ENCODE assay signal across 11 mouse cellular contexts in the genomic region with DNA sequence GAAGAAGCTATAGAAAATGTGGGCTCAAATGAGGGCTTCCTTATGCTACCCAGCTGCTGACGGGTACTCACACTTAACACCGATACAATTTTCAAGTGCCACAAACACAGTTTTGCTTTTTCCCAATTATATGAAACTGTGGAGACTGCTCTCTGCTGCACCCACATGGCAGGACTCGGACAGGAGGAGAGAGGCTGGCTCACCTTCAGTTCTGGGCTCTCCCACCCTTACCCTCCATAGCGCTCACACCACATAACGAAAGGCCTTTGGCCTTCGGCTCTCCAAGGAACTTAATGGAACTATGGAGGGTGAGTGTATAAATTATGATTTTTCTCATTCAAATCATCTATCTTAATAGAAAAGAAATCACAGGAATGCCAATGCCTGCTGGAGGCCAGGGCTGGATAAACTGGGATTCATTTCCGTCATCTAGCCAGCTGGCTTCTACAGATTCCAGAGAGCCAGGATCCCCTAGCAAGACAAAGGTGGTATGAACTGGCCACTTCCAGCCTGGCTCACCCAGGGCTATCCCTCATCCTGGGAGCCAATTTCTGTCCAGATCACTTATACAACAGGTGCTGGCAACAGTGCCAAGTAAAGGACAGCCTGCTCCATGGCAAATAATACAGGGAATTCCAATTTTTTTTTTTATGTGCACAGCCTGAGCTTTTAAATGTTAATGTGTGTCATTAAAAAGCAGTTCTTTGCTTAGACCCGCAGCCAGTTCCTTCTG. TPM values are rescaled to one million over a fixed set of nuclear protein-coding genes. Genes with fewer than 3 reads are reported as not detected.
DNase-seq lines count a peak whose midpoint lies in the region; ATAC-seq and TF ChIP-seq lines count a peak whose summit lies in the region.
"Had no signal": no experiment of that assay in that cellular context is flagged by ENCODE, and none has a peak within 500 bp of the region (broad histone marks: within the 10 kb centered on the region; RNA-seq: fewer than 3 reads in every experiment).

No protein-coding gene starts in this region.

- 86% methylated on average over 8 of the region's 8 CpGs for WGBS in intestine, postnatal 0 days
- 82% methylated on average over 8 of the region's 8 CpGs for WGBS in intestine, embryonic 15.5 days
- WGBS in lung, embryonic 14.5 days: 79% methylated on average over 8 of the region's 8 CpGs
- 67% methylated on average over 8 of the region's 8 CpGs for WGBS in forebrain, embryonic 15.5 days

- no peaks in the 10 kb centered on the region for H3K4me1 ChIP-seq in intestine, postnatal 0 days (replicated peaks; ENCODE audit: control insufficient read depth, insufficient read depth, low read length)
- no peaks in the 10 kb centered on the region for H3K4me1 ChIP-seq in intestine, embryonic 15.5 days (replicated peaks)
- H3K4me1 ChIP-seq in lung, embryonic 14.5 days (ENCODE audit: insufficient read depth): no peaks in the 10 kb centered on the region
- peaks cover 11% of the 10 kb centered on the region; the same call in 1 of the 2 replicates for H3K4me1 ChIP-seq in forebrain, embryonic 15.5 days

- no peaks in the 10 kb centered on the region for H3K27me3 ChIP-seq in intestine, postnatal 0 days (replicated peaks; ENCODE audit: control insufficient read depth, insufficient read depth, low read length)
- no peaks in the 10 kb centered on the region for H3K27me3 ChIP-seq in intestine, embryonic 15.5 days (replicated peaks)
- H3K27me3 ChIP-seq in lung, embryonic 14.5 days (ENCODE audit: insufficient read depth, low read length): no peaks in the 10 kb centered on the region
- no peaks in the 10 kb centered on the region for H3K27me3 ChIP-seq in forebrain, embryonic 15.5 days

- H3K27ac ChIP-seq in intestine, postnatal 0 days (ENCODE audit: low read depth, low read length): no peak overlapping the region
- H3K27ac ChIP-seq in intestine, embryonic 15.5 days: no peak overlapping the region
- H3K27ac ChIP-seq in lung, embryonic 14.5 days (ENCODE audit: low read depth): no peak overlapping the region
- H3K27ac ChIP-seq in forebrain, embryonic 15.5 days (replicated peaks): no peak overlapping the region

- H3K9ac ChIP-seq in intestine, postnatal 0 days (ENCODE audit: low read depth, low read length): no peak overlapping the region
- H3K9ac ChIP-seq in intestine, embryonic 15.5 days: no peak overlapping the region
- no peak overlapping the region for H3K9ac ChIP-seq in lung, embryonic 14.5 days
- H3K9ac ChIP-seq in forebrain, embryonic 15.5 days (replicated peaks): no peak overlapping the region

- H3K4me2 ChIP-seq in intestine, postnatal 0 days (replicated peaks; ENCODE audit: low read depth): no peak overlapping the region
- H3K4me2 ChIP-seq in intestine, embryonic 15.5 days (replicated peaks): no peak overlapping the region
- H3K4me2 ChIP-seq in lung, embryonic 14.5 days: no peak overlapping the region
- no peak overlapping the region for H3K4me2 ChIP-seq in forebrain, embryonic 15.5 days (replicated peaks)
- H3K4me2 ChIP-seq: liver, embryonic 11.5 days had no signal

- 0 out of 2 replicates have a peak, but pooled peaks cover 5% of the 10 kb centered on the region for H3K36me3 ChIP-seq in intestine, postnatal 0 days (ENCODE audit: control insufficient read depth, insufficient read depth)
- H3K36me3 ChIP-seq in intestine, embryonic 15.5 days: no peaks in the 10 kb centered on the region
- H3K36me3 ChIP-seq in lung, embryonic 14.5 days (ENCODE audit: insufficient read depth): peaks cover 19% of the 10 kb centered on the region
- no peaks in the 10 kb centered on the region for H3K36me3 ChIP-seq in forebrain, embryonic 15.5 days

- DNase-seq in lung, embryonic 14.5 days: no peak
- no peak for DNase-seq in lung, postnatal 4 days
- DNase-seq in cerebellum, adult 8-10 months: peak; percentile 35
- DNase-seq in thymus, postnatal 0 days (ENCODE audit: low spot score): no peak

- ATAC-seq in intestine, postnatal 0 days: no peak
- no peak for ATAC-seq in intestine, embryonic 15.5 days
- ATAC-seq in lung, embryonic 14.5 days (ENCODE audit: insufficient read depth): no peak
- no peak for ATAC-seq in forebrain, embryonic 15.5 days (replicated peaks)
- ATAC-seq: CD4-positive, CD25-positive, alpha-beta regulatory T cell, adult 4 months; lung, postnatal 0 days had no signal

- TF ChIP-seq CTCF in intestine, postnatal 0 days (IDR thresholded peaks at IDR 0.05; ENCODE audit: low read depth): 0 out of 2 replicates have a peak, but pooled peaks have one; percentile 17
- 0 out of 2 replicates have a peak, but pooled peaks have one; percentile 13 for TF ChIP-seq CTCF in lung, embryonic 14.5 days (IDR thresholded peaks at IDR 0.05; ENCODE audit: low read depth)

- no peak overlapping the region for H3K4me3 ChIP-seq in intestine, postnatal 0 days (ENCODE audit: low read depth, low read length)
- no peak overlapping the region for H3K4me3 ChIP-seq in intestine, embryonic 15.5 days (replicated peaks)
- H3K4me3 ChIP-seq in lung, embryonic 14.5 days (ENCODE audit: low read depth, low read length): no peak overlapping the region
- H3K4me3 ChIP-seq in forebrain, embryonic 15.5 days: no peak overlapping the region
- H3K4me3 ChIP-seq: erythroblast, embryonic 14.5 days had no signal

- no peaks in the 10 kb centered on the region for H3K9me3 ChIP-seq in intestine, postnatal 0 days (ENCODE audit: control insufficient read depth)
- H3K9me3 ChIP-seq in intestine, embryonic 15.5 days: no peaks in the 10 kb centered on the region
- H3K9me3 ChIP-seq in lung, embryonic 14.5 days (ENCODE audit: low read depth, low read length): no peaks in the 10 kb centered on the region
- no peaks in the 10 kb centered on the region for H3K9me3 ChIP-seq in forebrain, embryonic 15.5 days

RNA-seq across cellular contexts. Expression of a gene that starts 36.7 kb away (rescaled TPM):
- 6.7 and 7.4 TPM in 2 replicates for polyA plus RNA-seq in intestine, postnatal 0 days (2015; fragmentation: Nextera tagmentation; extraction: Ambion mirVana)
- polyA plus RNA-seq in intestine, embryonic 15.5 days (2015; fragmentation: Nextera tagmentation; extraction: Ambion mirVana): 10.6 and 12.3 TPM in 2 replicates
- 27.4 and 27.8 TPM in 2 replicates for polyA plus RNA-seq in lung, embryonic 14.5 days (2014; fragmentation: Nextera tagmentation; extraction: Ambion mirVana)
- 36.4 and 43.2 TPM in 2 replicates for polyA plus RNA-seq in thymus, postnatal 0 days (2015; fragmentation: Nextera tagmentation; extraction: Ambion mirVana)
- 9.9 and 10.0 TPM in 2 replicates for polyA plus RNA-seq in forebrain, embryonic 15.5 days (2015; fragmentation: Nextera tagmentation; extraction: Ambion mirVana)
- polyA plus RNA-seq: erythroblast, embryonic 14.5 days had no signal

RNA-seq across cellular contexts. Expression of a gene that starts 36.7 kb away (rescaled TPM):
- 1.4 and 2.3 TPM in 2 replicates for polyA plus RNA-seq in intestine, postnatal 0 days (2015; fragmentation: Nextera tagmentation; extraction: Ambion mirVana)
- polyA plus RNA-seq in intestine, embryonic 15.5 days (2015; fragmentation: Nextera tagmentation; extraction: Ambion mirVana): 2.7 and 3.8 TPM in 2 replicates
- polyA plus RNA-seq in lung, embryonic 14.5 days (2014; fragmentation: Nextera tagmentation; extraction: Ambion mirVana): 6.5 and 7.3 TPM in 2 replicates
- polyA plus RNA-seq in thymus, postnatal 0 days (2015; fragmentation: Nextera tagmentation; extraction: Ambion mirVana): 2.4 and 6.4 TPM in 2 replicates
- 5.7 and 5.8 TPM in 2 replicates for polyA plus RNA-seq in forebrain, embryonic 15.5 days (2015; fragmentation: Nextera tagmentation; extraction: Ambion mirVana)
- polyA plus RNA-seq: erythroblast, embryonic 14.5 days had no signal
